Mouse (Mus musculus): ENCODE data around the gene Omg.
A peak's percentile ranks its signal among the peaks of the same experiment; 100 is the strongest.

Gene Omg

GRCm38 (mm10) chr11:79503845-79504244, at the start of gene Omg:
Omg (minus strand) TSS chr11:79504084.
- DNase-seq (ENCODE audit: low spot score): peak; percentile 78

- no peak for DNase-seq (ENCODE audit: low spot score)
These were observed 48.7 kb upstream of the Omg start for GRCm38 (mm10) chr11:79552622-79553021.

GRCm38 (mm10) chr11:79536293-79536692, 32.4 kb upstream of the Omg start:
- DNase-seq (ENCODE audit: low spot score): no peak

GRCm38 (mm10) chr11:79535554-79535953, 31.7 kb upstream of the Omg start:
- no peak for DNase-seq (ENCODE audit: low spot score)

GRCm38 (mm10) chr11:79533950-79534690, 30.2 kb upstream of the Omg start:
- DNase-seq (ENCODE audit: low spot score): no peak

GRCm38 (mm10) chr11:79533311-79533710, 29.4 kb upstream of the Omg start:
- DNase-seq (ENCODE audit: low spot score): no peak

GRCm38 (mm10) chr11:79531485-79531884, 27.6 kb upstream of the Omg start:
- no peak for DNase-seq (ENCODE audit: low spot score)

- DNase-seq (ENCODE audit: low spot score): no peak
These were observed 26.9 kb upstream of the Omg start for GRCm38 (mm10) chr11:79530774-79531173.

GRCm38 (mm10) chr11:79530333-79530761, 26.5 kb upstream of the Omg start, which contains the start of the genes Evi2 and Evi2a:
Evi2 (minus strand) TSS chr11:79530589.
Evi2a (minus strand) TSS chr11:79530609.
- DNase-seq (ENCODE audit: low spot score): peak; percentile 59

- DNase-seq (ENCODE audit: low spot score): no peak
These were observed 25.9 kb upstream of the Omg start for GRCm38 (mm10) chr11:79529736-79530135.

GRCm38 (mm10) chr11:79529226-79529625, 25.3 kb upstream of the Omg start:
- DNase-seq (ENCODE audit: low spot score): no peak

- DNase-seq (ENCODE audit: low spot score): no peak
These were observed 24.7 kb upstream of the Omg start for GRCm38 (mm10) chr11:79528601-79529000.

GRCm38 (mm10) chr11:79527739-79528384, 24.0 kb upstream of the Omg start:
- DNase-seq (ENCODE audit: low spot score): no peak

GRCm38 (mm10) chr11:79527015-79527738, 23.3 kb upstream of the Omg start:
- DNase-seq (ENCODE audit: low spot score): no peak

- no peak for DNase-seq (ENCODE audit: low spot score)
These were observed 22.7 kb upstream of the Omg start for GRCm38 (mm10) chr11:79526549-79526948.

- DNase-seq (ENCODE audit: low spot score): no peak
These were observed 20.4 kb upstream of the Omg start for GRCm38 (mm10) chr11:79524310-79524575.

GRCm38 (mm10) chr11:79523560-79524309, 19.9 kb upstream of the Omg start, which contains the start of gene Evi2b:
Evi2b (minus strand) TSS chr11:79523762.
- DNase-seq (ENCODE audit: low spot score): no peak

- DNase-seq (ENCODE audit: low spot score): no peak
These were observed 19.1 kb upstream of the Omg start for GRCm38 (mm10) chr11:79522944-79523343.

- no peak for DNase-seq (ENCODE audit: low spot score)
These were observed 18.0 kb upstream of the Omg start for GRCm38 (mm10) chr11:79521930-79522329.

- no peak for DNase-seq (ENCODE audit: low spot score)
These were observed 16.9 kb upstream of the Omg start for GRCm38 (mm10) chr11:79520772-79521171.

- peak; percentile 73 for DNase-seq (ENCODE audit: low spot score)
These were observed 16.0 kb upstream of the Omg start for GRCm38 (mm10) chr11:79519878-79520291.

- no peak for DNase-seq (ENCODE audit: low spot score)
These were observed 15.4 kb upstream of the Omg start for GRCm38 (mm10) chr11:79519299-79519698.
